Mouse (Mus musculus) hindbrain, embryonic 12.5 days (tissue): ENCODE results near the gene Tirap. TPM values are rescaled to one million over a fixed set of nuclear protein-coding genes. Genes with fewer than 3 reads are reported as not detected.

Experiments
- ATAC-seq: fragments of 200-750 bp; cut with Nextera tagmentation; 2 replicates; pipeline ENCODE4 v1.8.0; 2017; ENCODE audit warnings: moderate TSS enrichment; ENCODE audit not compliant: low FRiP score
- H3K27ac ChIP-seq: fragments of 300-500 bp; sonication (generic); 2 replicates; pipeline ENCODE4 v1.5.1; 2016; ENCODE audit warnings: mild to moderate bottlenecking
- H3K27me3 ChIP-seq: fragments of 300-500 bp; sonication (generic); 2 replicates; pipeline ENCODE4 v1.6.1; 2016; ENCODE audit warnings: mild to moderate bottlenecking
- H3K36me3 ChIP-seq: fragments of 300-500 bp; sonication (generic); 2 replicates; pipeline ENCODE4 v1.6.1; 2016; ENCODE audit warnings: mild to moderate bottlenecking
- H3K4me1 ChIP-seq: fragments of 300-500 bp; sonication (generic); 2 replicates; pipeline ENCODE4 v1.6.1; 2016
- H3K4me2 ChIP-seq: fragments of 300-500 bp; sonication (generic); replicated peaks from 2 replicates; pipeline ENCODE4 v1.6.1; 2016; ENCODE audit warnings: mild to moderate bottlenecking
- H3K4me3 ChIP-seq: fragments of 300-500 bp; sonication (generic); 2 replicates; pipeline ENCODE4 v1.5.1; 2016; ENCODE audit warnings: mild to moderate bottlenecking
- H3K9ac ChIP-seq: fragments of 300-500 bp; sonication (generic); 2 replicates; pipeline ENCODE4 v1.6.1; 2016; ENCODE audit warnings: mild to moderate bottlenecking, moderate library complexity
- H3K9me3 ChIP-seq: fragments of 300-500 bp; sonication (generic); replicated peaks from 2 replicates; pipeline ENCODE4 v1.6.1; 2016; ENCODE audit warnings: mild to moderate bottlenecking
- WGBS: fragments of 180-500 bp; shearing (Covaris S2); methylation state at CpG from one replicate; pipeline ENCODE4 v1.1.7; 2016; 5-methylcytosine and 5-hydroxymethylcytosine counted together
- polyA plus RNA-seq: library from polyadenylated mRNA; unstranded; fragments of >200 nt; fragmentation: Nextera tagmentation; extraction: Ambion mirVana; gene quantifications from 2 replicates; pipeline ENCODE4 v1.2.1, GENCODE M21; 2016

Gene Tirap
- polyA plus RNA-seq, 1 experiment from 2014 or later: 11.9 TPM

GRCm38 (mm10) chr9:35135575-35135974 lies 64.5 kb downstream of the Tirap start:
- H3K27ac ChIP-seq: no peak overlapping the region
- no peaks in the 10 kb centered on the region for H3K36me3 ChIP-seq
- no peak overlapping the region for H3K9ac ChIP-seq
- no peak for ATAC-seq
- H3K4me3 ChIP-seq: no peak overlapping the region
- H3K9me3 ChIP-seq: no peaks in the 10 kb centered on the region
- H3K4me1 ChIP-seq: no peaks in the 10 kb centered on the region; the same call in 1 of the 2 replicates
- no peak overlapping the region for H3K4me2 ChIP-seq
- H3K27me3 ChIP-seq: no peaks in the 10 kb centered on the region
- 75% methylated on average over 6 of the region's 6 CpGs for WGBS

Other genes starting within 250 kb of the Tirap start
- 15.6 and 18.5 TPM in 2 replicates for gene St3gal4, start 81.0 kb downstream of the Tirap start, polyA plus RNA-seq
- 73.1 and 73.8 TPM in 2 replicates for gene Dcps, start 24.2 kb downstream of the Tirap start, polyA plus RNA-seq
- 90.6 and 94.2 TPM in 2 replicates for gene Srpr, start 116 bp downstream of the Tirap start, polyA plus RNA-seq
- gene Foxred1, start 10.8 kb upstream of the Tirap start, polyA plus RNA-seq: 45.7 and 50.4 TPM in 2 replicates
- 62.2 and 62.6 TPM in 2 replicates for gene Fam118b, start 67.5 kb upstream of the Tirap start, polyA plus RNA-seq
- 24.2 and 26.4 TPM in 2 replicates for gene Rpusd4, start 67.6 kb upstream of the Tirap start, polyA plus RNA-seq
- gene Cdon, start 220.8 kb upstream of the Tirap start, polyA plus RNA-seq: 15.8 and 21.5 TPM in 2 replicates